Mouse (Mus musculus) hindbrain, embryonic 15.5 days (tissue): ENCODE measurements around the gene Dnmt3l. TPM values are rescaled to one million over a fixed set of nuclear protein-coding genes. Genes with fewer than 3 reads are reported as not detected.
"Not testable (repeated sequence)": the region's sequence is repeated elsewhere in the genome, so short reads cannot be mapped to it uniquely, and the experiment has no call there.

Experiments used
- ATAC-seq: fragments of 200-750 bp; cut with Nextera tagmentation; 2 replicates; pipeline ENCODE4 v1.8.0; 2017; ENCODE audit warnings: low read depth, moderate number of reproducible peaks, moderate TSS enrichment; ENCODE audit not compliant: low FRiP score
- H3K27ac ChIP-seq: fragments of 300-500 bp; sonication (generic); replicated peaks from 2 replicates; pipeline ENCODE4 v1.5.1; 2015; ENCODE audit warnings: mild to moderate bottlenecking, inconsistent platforms
- H3K27me3 ChIP-seq: fragments of 300-500 bp; sonication (generic); 2 replicates; pipeline ENCODE4 v1.6.1; 2015; ENCODE audit warnings: control low read depth, inconsistent platforms
- H3K36me3 ChIP-seq: fragments of 300-500 bp; sonication (generic); 2 replicates; pipeline ENCODE4 v1.6.1; 2015; ENCODE audit warnings: control low read depth, inconsistent platforms
- H3K4me1 ChIP-seq: fragments of 300-500 bp; sonication (generic); replicated peaks from 2 replicates; pipeline ENCODE4 v1.6.1; 2015; ENCODE audit warnings: control low read depth, inconsistent platforms
- H3K4me2 ChIP-seq: fragments of 300-500 bp; sonication (generic); 2 replicates; pipeline ENCODE4 v1.6.1; 2015; ENCODE audit warnings: moderate library complexity, mild to moderate bottlenecking, inconsistent platforms
- H3K4me3 ChIP-seq: fragments of 300-500 bp; sonication (generic); 2 replicates; pipeline ENCODE4 v1.5.1; 2015; ENCODE audit warnings: mild to moderate bottlenecking, inconsistent platforms
- H3K9ac ChIP-seq: fragments of 300-500 bp; sonication (generic); 2 replicates; pipeline ENCODE4 v1.6.1; 2015; ENCODE audit warnings: inconsistent platforms
- H3K9me3 ChIP-seq: fragments of 300-500 bp; sonication (generic); 2 replicates; pipeline ENCODE4 v1.6.1; 2016; ENCODE audit warnings: control low read depth, inconsistent platforms
- WGBS: fragments of 180-500 bp; shearing (Covaris S2); methylation state at CpG from one replicate; pipeline ENCODE4 v1.1.7; 2015; 5-methylcytosine and 5-hydroxymethylcytosine counted together
- polyA plus RNA-seq: library from polyadenylated mRNA; unstranded; fragments of >200 nt; fragmentation: Nextera tagmentation; extraction: Ambion mirVana; gene quantifications from 2 replicates; pipeline ENCODE4 v1.2.1, GENCODE M21; 2015

Gene Dnmt3l
- polyA plus RNA-seq, 1 experiment from 2014 or later = not detected

DNA sequence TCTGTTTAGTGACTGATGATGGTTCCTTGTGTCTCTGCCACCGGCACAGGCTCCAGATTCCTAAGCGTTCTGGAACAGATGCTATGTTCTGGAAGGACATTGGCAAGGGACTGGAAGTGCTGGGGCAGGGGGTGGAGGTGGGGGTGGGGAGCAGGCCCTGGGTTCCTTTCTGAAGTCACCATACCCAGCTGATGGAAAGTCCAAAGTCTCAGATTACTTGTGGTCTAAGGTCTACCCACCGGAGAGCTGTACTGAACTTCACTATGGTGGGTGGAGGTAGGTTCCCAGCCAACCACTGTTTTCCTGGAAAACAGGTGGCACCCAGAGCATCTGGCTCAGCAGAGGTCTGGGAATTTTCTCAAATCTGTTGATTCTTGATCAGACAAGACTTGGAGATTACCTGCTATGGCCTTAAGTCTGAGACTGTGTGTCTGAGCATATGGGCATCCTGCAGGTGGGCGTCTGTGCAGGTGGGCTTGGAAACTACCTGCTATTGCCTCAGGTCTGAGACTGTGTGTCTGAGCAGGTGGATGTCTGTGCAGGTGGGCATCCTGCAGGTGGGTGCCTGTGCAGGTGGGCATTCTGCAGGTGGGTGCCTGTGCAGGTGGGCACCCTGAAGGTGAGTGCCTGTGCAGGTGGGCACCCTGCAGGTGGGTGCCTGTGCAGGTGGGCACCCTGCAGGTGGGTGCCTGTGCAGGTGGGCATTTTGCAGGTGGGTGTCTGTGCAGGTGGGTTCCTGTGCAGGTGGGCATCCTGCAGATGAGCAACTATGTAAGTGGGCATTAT, 49.2 kb downstream of the Dnmt3l start:
- Histone ChIP-seq H3K4me1 (no peaks in the 10 kb centered on the region), H3K27ac (no peak overlapping the region), H3K4me3 (no peak overlapping the region), H3K9me3 (no peaks in the 10 kb centered on the region), H3K9ac (no peak overlapping the region), H3K27me3 (no peaks in the 10 kb centered on the region), H3K4me2 (no peak overlapping the region), H3K36me3 (no peaks in the 10 kb centered on the region)
- WGBS = 87% methylated on average over 4 of the region's 4 CpGs
- no peak for ATAC-seq

DNA sequence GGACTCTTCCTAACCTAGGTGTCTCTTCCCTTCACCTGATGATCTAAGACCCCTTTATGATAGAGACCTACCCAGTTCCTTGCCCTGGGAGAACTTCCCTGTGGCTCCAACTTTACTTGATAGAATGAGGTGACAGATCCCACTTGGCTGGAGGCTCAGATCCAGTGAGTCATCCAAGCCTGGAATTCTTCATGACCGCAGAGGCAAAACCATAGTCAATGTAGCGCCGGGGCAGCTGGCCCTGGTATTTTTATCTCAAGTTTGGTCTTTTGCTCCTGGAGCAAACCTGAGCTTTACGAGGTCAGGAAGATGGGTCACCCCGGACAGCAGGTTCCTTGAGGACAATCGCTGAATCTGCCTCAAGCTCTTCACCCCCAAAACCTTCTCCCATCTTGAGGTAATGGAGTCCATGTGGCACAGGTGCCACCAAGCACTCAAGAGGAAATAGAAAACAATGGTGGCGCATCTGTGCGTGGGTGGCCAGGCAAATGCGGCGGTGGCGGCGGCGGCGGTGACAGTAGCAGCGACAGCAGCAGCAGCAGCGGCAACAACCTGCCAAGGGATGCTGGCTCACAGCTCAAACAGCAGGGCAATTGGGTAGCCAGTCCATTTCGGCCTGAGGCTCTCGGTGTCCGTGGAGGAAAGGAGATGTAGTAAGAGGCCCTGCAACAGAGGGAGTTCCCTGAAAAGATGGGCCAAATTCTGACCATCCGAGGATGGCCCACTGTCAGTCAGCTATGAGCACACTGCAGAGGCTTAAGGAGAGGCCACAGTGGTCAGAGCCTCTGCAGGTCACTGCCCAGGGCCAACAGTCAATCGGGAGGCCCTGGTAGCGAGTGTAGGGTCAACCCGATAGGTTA, 50.3 kb downstream of the Dnmt3l start:
- H3K9ac ChIP-seq = no peak overlapping the region
- H3K9me3 ChIP-seq = no peaks in the 10 kb centered on the region
- no peaks in the 10 kb centered on the region for H3K4me1 ChIP-seq
- no peaks in the 10 kb centered on the region for H3K36me3 ChIP-seq
- H3K4me3 ChIP-seq = no peak overlapping the region
- ATAC-seq = no peak
- H3K4me2 ChIP-seq = no peak overlapping the region
- WGBS = 88% methylated on average over 23 of the region's 23 CpGs
- H3K27me3 ChIP-seq = no peaks in the 10 kb centered on the region
- H3K27ac ChIP-seq = no peak overlapping the region

DNA sequence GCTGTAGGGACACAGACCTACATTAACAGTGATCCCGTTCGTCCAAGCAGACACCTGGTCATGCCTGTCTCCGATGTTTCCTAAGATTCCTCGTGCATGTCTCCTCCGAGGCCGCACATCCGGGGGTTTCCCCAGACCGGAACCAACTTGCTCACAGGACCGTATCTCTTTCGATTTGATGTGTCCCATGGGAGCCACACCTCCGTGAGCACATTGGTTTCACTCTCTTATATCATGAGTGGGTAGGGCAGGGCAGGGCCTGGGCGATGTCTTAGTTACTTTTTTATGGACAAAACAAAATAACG, 50.9 kb downstream of the Dnmt3l start:
- Histone ChIP-seq H3K4me1 (no peaks in the 10 kb centered on the region), H3K27me3 (no peaks in the 10 kb centered on the region), H3K36me3 (no peaks in the 10 kb centered on the region), H3K9me3 (no peaks in the 10 kb centered on the region), H3K9ac (no peak overlapping the region), H3K4me3 (no peak overlapping the region), H3K4me2 (no peak overlapping the region), H3K27ac (no peak overlapping the region)
- no peak for ATAC-seq
- WGBS = 90% methylated on average over 13 of the region's 13 CpGs

DNA sequence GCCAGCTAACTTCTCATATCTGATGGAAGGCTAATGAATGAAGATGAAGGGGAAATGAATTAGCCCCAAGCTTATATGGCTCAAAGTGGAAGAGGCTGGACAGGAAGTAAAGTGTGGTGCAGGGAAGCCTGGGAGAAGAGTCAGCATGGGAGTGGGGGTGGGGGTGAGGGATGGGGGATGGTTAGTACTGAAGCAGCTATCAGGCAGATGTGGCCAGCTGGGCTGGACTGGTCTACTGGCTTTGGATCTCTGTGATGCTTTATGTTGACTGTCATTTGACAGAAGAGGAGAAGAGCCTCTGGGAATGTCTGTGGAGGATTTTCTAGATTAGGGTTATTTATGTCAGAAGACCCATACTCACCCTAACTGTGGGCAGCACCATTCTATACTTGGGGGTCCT, 53.5 kb downstream of the Dnmt3l start:
- Histone ChIP-seq H3K9me3 (no peaks in the 10 kb centered on the region), H3K9ac (no peak overlapping the region), H3K27ac (no peak overlapping the region), H3K4me3 (no peak overlapping the region), H3K4me2 (no peak overlapping the region), H3K36me3 (no peaks in the 10 kb centered on the region), H3K4me1 (no peaks in the 10 kb centered on the region), H3K27me3 (no peaks in the 10 kb centered on the region)
- ATAC-seq = no peak

DNA sequence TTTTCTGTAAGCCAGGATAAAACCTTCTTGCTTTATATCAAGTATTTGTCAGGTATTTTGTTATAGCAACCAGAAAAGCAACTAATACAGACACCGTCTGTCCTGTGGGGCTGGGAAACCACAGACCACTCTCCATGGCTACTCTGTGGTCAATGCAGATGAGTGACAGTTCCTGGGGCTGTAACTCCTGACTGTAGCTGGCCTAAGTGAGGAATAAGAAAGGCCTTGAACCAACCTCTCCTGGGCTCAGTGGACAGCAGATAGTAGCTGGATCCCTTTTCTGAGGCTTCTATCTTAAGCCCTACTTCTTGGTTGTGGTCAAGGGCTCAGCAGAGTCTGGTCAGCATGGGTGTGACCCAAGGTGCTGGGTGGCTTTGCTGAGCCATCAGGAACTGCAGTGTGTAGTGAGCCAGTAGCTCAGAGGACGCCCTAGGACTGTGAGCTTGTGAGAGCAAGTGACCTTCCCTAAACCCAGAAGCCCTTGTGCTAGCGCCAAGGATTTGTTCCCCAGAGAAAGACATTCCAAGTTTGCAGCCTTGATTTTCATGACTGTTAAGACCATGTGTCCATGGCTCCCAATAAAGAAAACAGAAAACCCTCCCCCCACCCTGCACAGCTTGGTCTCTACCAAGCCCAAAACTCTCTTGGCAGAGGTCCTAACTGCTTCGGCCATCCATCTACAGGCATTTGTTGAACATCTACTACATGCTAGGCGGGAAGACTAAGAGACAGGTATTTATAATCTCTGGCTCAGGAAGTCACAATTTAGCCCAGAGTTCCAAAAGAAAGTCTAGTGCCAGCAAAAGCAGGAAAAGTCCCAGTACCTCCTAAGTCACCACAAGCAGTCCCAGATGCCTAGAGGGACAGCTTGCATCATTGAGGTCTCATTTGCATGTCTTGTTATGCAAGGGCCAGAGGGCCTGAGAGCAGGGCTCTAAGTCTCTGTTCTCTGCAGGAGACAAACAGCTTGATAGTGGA, 54.5 kb downstream of the Dnmt3l start:
- no peaks in the 10 kb centered on the region for H3K36me3 ChIP-seq
- H3K27me3 ChIP-seq = no peaks in the 10 kb centered on the region
- no peak for ATAC-seq
- H3K4me1 ChIP-seq = peaks cover 5% of the 10 kb centered on the region
- no peak overlapping the region for H3K4me3 ChIP-seq
- WGBS = 84% methylated on average over 5 of the region's 5 CpGs
- H3K9ac ChIP-seq = no peak overlapping the region
- no peak overlapping the region for H3K4me2 ChIP-seq
- no peaks in the 10 kb centered on the region for H3K9me3 ChIP-seq
- no peak overlapping the region for H3K27ac ChIP-seq

DNA sequence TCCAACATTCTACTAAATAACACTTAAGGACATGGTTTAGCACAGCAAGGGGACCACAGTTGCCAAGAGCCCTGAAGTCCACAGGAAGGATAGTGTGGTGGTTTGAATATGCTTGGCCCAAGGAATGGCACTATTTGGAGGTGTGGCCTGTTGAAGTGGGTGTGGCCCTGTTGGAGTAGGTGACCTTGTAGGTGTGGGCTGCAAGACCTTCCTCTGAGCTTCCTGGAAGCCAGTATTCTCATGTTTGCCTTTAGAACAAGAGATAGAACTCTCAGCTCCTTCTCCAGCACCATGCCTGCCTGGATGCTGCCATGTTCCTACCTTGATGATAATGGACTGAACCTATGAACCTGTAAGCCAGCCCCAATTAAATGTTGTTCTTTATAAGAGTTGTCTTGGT, 58.1 kb downstream of the Dnmt3l start:
- H3K9me3 ChIP-seq, H3K4me2 ChIP-seq, H3K27ac ChIP-seq, H3K27me3 ChIP-seq, H3K4me1 ChIP-seq, ATAC-seq, H3K4me3 ChIP-seq, H3K9ac ChIP-seq, H3K36me3 ChIP-seq: not testable (repeated sequence)

DNA sequence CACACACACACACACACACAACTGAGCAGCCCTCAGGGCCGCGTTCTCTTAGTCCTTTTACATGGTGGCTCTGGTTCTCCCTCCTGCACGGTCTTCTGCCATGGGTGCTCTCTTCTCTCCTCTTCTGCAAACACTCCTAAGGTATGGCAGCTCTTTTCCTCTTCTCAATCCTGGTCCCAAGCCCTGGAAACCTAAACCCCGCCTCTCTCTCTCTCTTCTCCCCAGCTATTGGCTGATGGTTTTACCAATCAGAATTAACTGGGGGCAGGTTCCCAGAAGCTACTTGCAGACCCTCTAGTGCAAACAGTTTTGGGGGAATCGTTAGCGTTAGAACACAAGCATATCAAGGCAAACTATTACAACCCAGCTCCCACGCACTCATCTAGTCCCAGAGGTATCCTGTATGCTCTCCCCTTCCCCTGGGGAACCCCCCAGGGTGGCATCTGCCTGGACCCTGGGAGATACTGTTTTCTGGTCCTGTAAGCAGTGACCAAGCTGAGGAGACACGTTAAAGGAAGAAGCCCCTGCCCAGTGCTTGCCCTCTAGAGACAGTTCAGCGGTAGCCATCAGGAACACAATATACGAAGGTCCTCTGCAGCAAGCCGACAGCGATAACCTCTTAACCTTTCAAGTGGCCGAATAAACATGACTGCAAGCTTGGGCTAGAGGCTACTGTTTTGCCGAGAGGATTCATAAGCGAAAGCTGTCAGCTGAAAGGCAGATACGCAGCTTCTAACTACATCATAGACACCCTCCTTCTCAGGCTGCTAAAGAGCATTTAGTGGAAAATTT, 59.4 kb downstream of the Dnmt3l start:
- H3K27ac ChIP-seq = no peak overlapping the region
- H3K9ac ChIP-seq = no peak overlapping the region
- 36% methylated on average over 16 of the region's 16 CpGs for WGBS

DNA sequence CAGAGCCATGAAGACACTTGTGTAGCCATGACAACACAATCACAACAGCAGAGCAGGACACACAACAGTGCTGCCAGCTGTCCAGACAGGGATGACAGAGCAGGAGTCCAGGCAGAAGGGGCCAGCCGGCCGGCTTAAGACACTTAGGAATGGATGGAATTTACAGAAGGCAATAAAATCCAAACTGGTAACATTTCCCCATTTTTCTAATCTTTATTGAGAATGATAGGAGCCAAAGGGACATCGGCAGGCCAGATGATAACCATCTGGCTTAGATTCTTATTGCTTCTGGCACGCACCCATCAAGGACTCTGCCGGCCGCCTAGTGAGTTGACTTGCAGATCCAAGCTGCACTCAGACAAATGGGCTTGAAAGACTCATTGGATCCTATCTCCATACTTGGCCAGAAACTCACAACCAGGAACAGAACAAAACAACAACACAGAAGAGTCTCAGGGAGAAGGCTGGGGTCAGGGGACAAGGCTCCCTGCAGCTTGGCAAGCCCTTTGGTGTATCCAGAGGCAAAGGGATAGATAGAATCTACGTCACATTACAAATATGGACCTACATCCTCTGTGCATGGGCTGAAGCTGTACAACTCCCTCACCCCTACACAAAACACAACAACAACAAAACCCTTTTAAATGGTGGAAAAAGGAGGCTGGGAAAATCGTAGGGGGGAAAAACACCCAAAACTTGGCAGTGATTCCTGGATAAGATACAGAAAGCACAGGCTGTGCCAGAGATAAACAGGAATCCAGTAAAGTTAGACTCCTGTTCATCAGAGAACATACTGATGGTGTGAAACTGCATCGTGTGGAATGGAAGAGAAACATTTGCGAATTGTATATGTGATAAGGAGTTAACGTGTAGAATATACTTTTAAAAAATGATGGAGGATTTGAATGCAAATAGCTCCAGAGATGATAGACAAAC, 63.1 kb downstream of the Dnmt3l start:
- WGBS = 71% methylated on average over 11 of the region's 11 CpGs
- Histone ChIP-seq H3K9ac (no peak overlapping the region), H3K27ac (peak overlapping the region; percentile 54), H3K4me1 (peaks cover 6% of the 10 kb centered on the region), H3K36me3 (no peaks in the 10 kb centered on the region), H3K9me3 (no peaks in the 10 kb centered on the region), H3K27me3 (no peaks in the 10 kb centered on the region), H3K4me2 (no peak overlapping the region), H3K4me3 (no peak overlapping the region)
- no peak for ATAC-seq

More for the DNA sequence above, 59.4 kb downstream of the Dnmt3l start:
- Histone ChIP-seq H3K9me3 (no peaks in the 10 kb centered on the region), H3K36me3 (no peaks in the 10 kb centered on the region), H3K4me3 (peak overlapping the region; percentile 27), H3K4me2 (peak overlapping the region; percentile 57), H3K4me1 (peaks cover 6% of the 10 kb centered on the region), H3K27me3 (no peaks in the 10 kb centered on the region)
- peak; percentile 88 for ATAC-seq

DNA sequence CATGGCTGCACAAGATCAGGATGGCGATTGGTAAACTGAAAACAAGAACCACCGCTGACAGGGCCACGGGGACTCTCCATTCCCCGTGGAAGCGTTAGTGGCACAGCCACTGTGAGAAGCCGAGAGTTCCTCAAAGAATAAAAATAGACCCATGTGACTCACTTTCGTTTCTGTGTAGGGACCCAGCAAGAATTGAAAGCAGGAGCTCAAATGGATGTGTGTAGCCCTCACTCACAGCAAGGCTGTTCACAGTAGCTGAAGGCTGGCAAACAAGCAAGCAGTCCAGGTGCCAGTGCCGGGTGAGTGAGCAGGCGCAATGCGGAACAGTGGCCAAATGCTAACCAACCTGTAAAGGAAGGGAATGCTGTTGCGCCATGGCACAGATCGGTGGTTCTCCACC, 63.8 kb downstream of the Dnmt3l start:
- no peak for ATAC-seq
- H3K4me2 ChIP-seq = no peak overlapping the region
- H3K4me3 ChIP-seq = no peak overlapping the region
- H3K9me3 ChIP-seq = no peaks in the 10 kb centered on the region
- H3K36me3 ChIP-seq = no peaks in the 10 kb centered on the region
- H3K27ac ChIP-seq = peak overlapping the region; percentile 49; the same call in 1 of the 2 replicates
- peaks cover 6% of the 10 kb centered on the region for H3K4me1 ChIP-seq
- no peaks in the 10 kb centered on the region for H3K27me3 ChIP-seq
- 75% methylated on average over 12 of the region's 12 CpGs for WGBS
- H3K9ac ChIP-seq = no peak overlapping the region
